35 mouse cellular contexts compared by ENCODE assay signal in genomic region chr3:27319650-27320049, GRCm38 (mm10). TPM values are rescaled to one million over a fixed set of nuclear protein-coding genes. Genes with fewer than 3 reads are reported as not detected.
DNase-seq lines count a peak whose midpoint lies in the region; ATAC-seq and TF ChIP-seq lines count a peak whose summit lies in the region.
"Had no signal": no experiment of that assay in that cellular context is flagged by ENCODE, and none has a peak within 500 bp of the region (broad histone marks: within the 10 kb centered on the region; RNA-seq: fewer than 3 reads in every experiment).

No protein-coding gene starts in this region.

- peak; percentile 56 for DNase-seq in kidney, adult 11 months
- DNase-seq in liver, adult 2 months (ENCODE audit: extremely low read depth, low read depth, low spot score): peak; percentile 75
- no peak for DNase-seq in liver, embryonic 11.5 days (ENCODE audit: low spot score)
- DNase-seq: adrenal gland, postnatal 10 days; cerebellum, adult 11-12 months; cerebellum, adult 9-11 months; embryo, embryonic 11 days; heart, postnatal 36 days; layer of hippocampus, postnatal 36 days; left cerebral cortex, postnatal 4 days; lung, embryonic 14.5 days; lung, postnatal 4 days; right cerebral cortex, postnatal 14 days had no signal

- no peaks in the 10 kb centered on the region; the same call in 1 of the 2 replicates for H3K79me2 ChIP-seq in liver, adult 2 months (ENCODE audit: control insufficient read depth, insufficient read depth, low read length)

- TF ChIP-seq CTCF in liver, adult 2 months (IDR thresholded peaks at IDR 0.05; ENCODE audit: low read depth, low read length): no peak
- TF ChIP-seq CTCF in small intestine, adult 2 months (IDR thresholded peaks at IDR 0.05; ENCODE audit: extremely low read depth, insufficient read length, insufficient replicate concordance, low read depth, low read length): no peak

- H3K4me1 ChIP-seq in kidney, embryonic 16.5 days (ENCODE audit: insufficient read depth, low read length): 0 out of 2 replicates have a peak, but pooled peaks cover 7% of the 10 kb centered on the region
- peaks cover 2% of the 10 kb centered on the region for H3K4me1 ChIP-seq in liver, adult 2 months (ENCODE audit: control insufficient read depth, insufficient read depth, low read length)
- no peaks in the 10 kb centered on the region for H3K4me1 ChIP-seq in liver, embryonic 11.5 days (replicated peaks; ENCODE audit: control insufficient read depth, insufficient read depth, low read length)
- peaks cover 5% of the 10 kb centered on the region; the same call in 1 of the 2 replicates for H3K4me1 ChIP-seq in intestine, embryonic 16.5 days (ENCODE audit: control insufficient read depth, insufficient read depth, low read length)
- peaks cover 25% of the 10 kb centered on the region for H3K4me1 ChIP-seq in small intestine, adult 2 months (ENCODE audit: control insufficient read depth, insufficient read depth, insufficient read length, low read length)
- H3K4me1 ChIP-seq: forebrain, embryonic 10.5 days; heart, embryonic 10.5 days; hindbrain, embryonic 12.5 days; midbrain, embryonic 13.5 days had no signal

- no peak overlapping the region for H3K4me3 ChIP-seq in kidney, embryonic 16.5 days (ENCODE audit: low read length)
- H3K4me3 ChIP-seq in liver, adult 2 months (ENCODE audit: insufficient read depth, low read depth, low read length): no peak overlapping the region
- H3K4me3 ChIP-seq in liver, embryonic 11.5 days (ENCODE audit: low read depth, low read length): no peak overlapping the region
- no peak overlapping the region for H3K4me3 ChIP-seq in intestine, embryonic 16.5 days (ENCODE audit: low read length)
- no peak overlapping the region; the same call in 1 of the 2 replicates for H3K4me3 ChIP-seq in small intestine, adult 2 months (ENCODE audit: low read depth, low read length)
- H3K4me3 ChIP-seq: embryonic facial prominence, embryonic 13.5 days; forebrain, embryonic 10.5 days; heart, embryonic 10.5 days; hindbrain, embryonic 12.5 days; megakaryocyte, embryonic 14.5 days; midbrain, embryonic 13.5 days; stomach, embryonic 15.5 days had no signal

- WGBS in kidney, embryonic 16.5 days: no CpG with 5 or more reads among the region's 1 CpGs
- 78% methylated on average over 1 of the region's 1 CpGs for WGBS in liver, adult 2 months
- WGBS in liver, embryonic 11.5 days: no CpG with 5 or more reads among the region's 1 CpGs
- WGBS in intestine, embryonic 16.5 days: no CpG with 5 or more reads among the region's 1 CpGs
- WGBS in small intestine, adult 2 months: 15% methylated on average over 1 of the region's 1 CpGs

- TF ChIP-seq POLR2A in liver, adult 2 months (IDR thresholded peaks at IDR 0.05; ENCODE audit: extremely low read depth, insufficient read depth, low read length): no peak
- no peak for TF ChIP-seq POLR2A in small intestine, adult 2 months (IDR thresholded peaks at IDR 0.05; ENCODE audit: low read depth, low read length)

- H3K27me3 ChIP-seq in kidney, embryonic 16.5 days (ENCODE audit: insufficient read depth, low read length): no peaks in the 10 kb centered on the region
- no peaks in the 10 kb centered on the region for H3K27me3 ChIP-seq in liver, adult 2 months (ENCODE audit: control insufficient read depth, insufficient read depth, low read length)
- H3K27me3 ChIP-seq in liver, embryonic 11.5 days (replicated peaks; ENCODE audit: control insufficient read depth, insufficient read depth, low read length): no peaks in the 10 kb centered on the region
- H3K27me3 ChIP-seq in intestine, embryonic 16.5 days (replicated peaks; ENCODE audit: control insufficient read depth, insufficient read depth, low read length): no peaks in the 10 kb centered on the region
- H3K27me3 ChIP-seq in small intestine, adult 2 months (ENCODE audit: control insufficient read depth, insufficient read depth, low read length): no peaks in the 10 kb centered on the region
- H3K27me3 ChIP-seq: embryonic facial prominence, embryonic 13.5 days; hindbrain, embryonic 12.5 days; megakaryocyte, embryonic 14.5 days; midbrain, embryonic 13.5 days; Patski; stomach, embryonic 15.5 days had no signal

- no peak overlapping the region for H3K4me2 ChIP-seq in kidney, embryonic 16.5 days (replicated peaks; ENCODE audit: low read depth, low read length)
- no peak overlapping the region for H3K4me2 ChIP-seq in liver, embryonic 11.5 days
- H3K4me2 ChIP-seq in intestine, embryonic 16.5 days (ENCODE audit: low read depth, low read length): no peak overlapping the region
- H3K4me2 ChIP-seq: embryonic facial prominence, embryonic 13.5 days; hindbrain, embryonic 12.5 days; lung, embryonic 14.5 days; midbrain, embryonic 13.5 days; stomach, embryonic 15.5 days had no signal

- H3K9ac ChIP-seq in kidney, embryonic 16.5 days (replicated peaks; ENCODE audit: low read length): no peak overlapping the region
- no peak overlapping the region for H3K9ac ChIP-seq in liver, adult 2 months (ENCODE audit: low read depth, low read length)
- no peak overlapping the region for H3K9ac ChIP-seq in liver, embryonic 11.5 days (ENCODE audit: low read depth, low read length)
- no peak overlapping the region for H3K9ac ChIP-seq in intestine, embryonic 16.5 days (ENCODE audit: low read depth, low read length)
- H3K9ac ChIP-seq: embryonic facial prominence, embryonic 13.5 days; hindbrain, embryonic 12.5 days; liver, embryonic 14.5 days; lung, embryonic 14.5 days; midbrain, embryonic 13.5 days; stomach, embryonic 15.5 days had no signal

- ATAC-seq in kidney, embryonic 16.5 days (ENCODE audit: low FRiP score, low TSS enrichment): no peak
- ATAC-seq in liver, embryonic 11.5 days (replicated peaks; ENCODE audit: low FRiP score): no peak
- peak; percentile 79 for ATAC-seq in intestine, embryonic 16.5 days
- no peak for ATAC-seq in inflammation-experienced regulatory T-cells, adult 6 months
- ATAC-seq: forebrain, embryonic 16.5 days; hindbrain, postnatal 0 days; midbrain, embryonic 13.5 days; Patski had no signal

- H3K27ac ChIP-seq in kidney, embryonic 16.5 days (ENCODE audit: low read length): no peak overlapping the region
- peak overlapping the region; percentile 76; the same call in 1 of the 2 replicates for H3K27ac ChIP-seq in liver, adult 2 months (replicated peaks; ENCODE audit: insufficient read depth, low read depth, low read length)
- H3K27ac ChIP-seq in liver, embryonic 11.5 days (ENCODE audit: low read depth, low read length): no peak overlapping the region
- peak overlapping the region; percentile 65 for H3K27ac ChIP-seq in intestine, embryonic 16.5 days (ENCODE audit: low read length)
- H3K27ac ChIP-seq in small intestine, adult 2 months (ENCODE audit: insufficient read depth, low read depth, low read length): peak overlapping the region; percentile 95
- H3K27ac ChIP-seq: embryonic facial prominence, embryonic 13.5 days; forebrain, embryonic 10.5 days; heart, embryonic 10.5 days; hindbrain, embryonic 12.5 days; hindbrain, postnatal 0 days; liver, embryonic 14.5 days; midbrain, embryonic 13.5 days; stomach, embryonic 15.5 days had no signal

- H3K36me3 ChIP-seq in kidney, embryonic 16.5 days (ENCODE audit: insufficient read depth, low read length): no peaks in the 10 kb centered on the region
- no peaks in the 10 kb centered on the region for H3K36me3 ChIP-seq in liver, adult 2 months (ENCODE audit: control insufficient read depth, insufficient read depth, low read length)
- H3K36me3 ChIP-seq in liver, embryonic 11.5 days (ENCODE audit: control insufficient read depth, insufficient read depth, low read length): no peaks in the 10 kb centered on the region
- H3K36me3 ChIP-seq in intestine, embryonic 16.5 days (ENCODE audit: control insufficient read depth, insufficient read depth, low read length): no peaks in the 10 kb centered on the region
- H3K36me3 ChIP-seq in small intestine, adult 2 months (ENCODE audit: control insufficient read depth, insufficient read depth, low read length): peaks cover 9% of the 10 kb centered on the region
- H3K36me3 ChIP-seq: embryonic facial prominence, embryonic 13.5 days; forebrain, embryonic 10.5 days; heart, embryonic 10.5 days; hindbrain, embryonic 12.5 days; midbrain, embryonic 13.5 days; stomach, embryonic 15.5 days had no signal

- no peaks in the 10 kb centered on the region for H3K9me3 ChIP-seq in kidney, embryonic 16.5 days (ENCODE audit: low read length)
- H3K9me3 ChIP-seq in liver, embryonic 11.5 days (ENCODE audit: control insufficient read depth, low read length): no peaks in the 10 kb centered on the region
- H3K9me3 ChIP-seq in intestine, embryonic 16.5 days (ENCODE audit: control insufficient read depth, low read length): no peaks in the 10 kb centered on the region
- H3K9me3 ChIP-seq: embryonic facial prominence, embryonic 13.5 days; forebrain, embryonic 10.5 days; heart, embryonic 10.5 days; hindbrain, embryonic 12.5 days; megakaryocyte, embryonic 14.5 days; midbrain, embryonic 13.5 days; stomach, embryonic 15.5 days had no signal

RNA-seq across cellular contexts. Expression of gene Tnfsf10, which starts 2.8 kb away (rescaled TPM):
- 0.81 and 0.95 TPM in 2 replicates for polyA plus RNA-seq in kidney, embryonic 16.5 days (2015; fragmentation: Nextera tagmentation; extraction: Ambion mirVana)
- total RNA-seq in liver, adult 2 months (2014; rRNA removed): 3.9 and 5.0 TPM in 2 replicates
- 1.1 and 2.2 TPM in 2 replicates for polyA plus RNA-seq in liver, adult 2 months (2012; rRNA removed)
- 0.03 and 0.05 TPM in 2 replicates for polyA plus RNA-seq in liver, embryonic 11.5 days (2014; fragmentation: Nextera tagmentation; extraction: Ambion mirVana)
- polyA plus RNA-seq in intestine, embryonic 16.5 days (2015; fragmentation: Nextera tagmentation; extraction: Ambion mirVana): 0.76 and 1.1 TPM in 2 replicates
- 3.5 and 10.0 TPM in 2 replicates for polyA plus RNA-seq in small intestine, adult 2 months (2012; rRNA removed)
- 10 to 100 TPM; 17.7 to 30.1 (median 22.4) TPM for polyA plus RNA-seq in inflammation-experienced regulatory T-cells, adult 6 months (2017; shearing (Covaris generic))
- polyA plus RNA-seq: forebrain, embryonic 10.5 days; heart, embryonic 10.5 days; hindbrain, embryonic 12.5 days had no signal

RNA-seq across cellular contexts. Expression of gene Ghsr, which starts 51.5 kb away (rescaled TPM):
- not detected in 2 replicates for polyA plus RNA-seq in kidney, embryonic 16.5 days (2015; fragmentation: Nextera tagmentation; extraction: Ambion mirVana)
- total RNA-seq in liver, adult 2 months (2014; rRNA removed): not detected in 2 replicates
- polyA plus RNA-seq in liver, adult 2 months (2012; rRNA removed): not detected in 2 replicates
- polyA plus RNA-seq in liver, embryonic 11.5 days (2014; fragmentation: Nextera tagmentation; extraction: Ambion mirVana): not detected in 2 replicates
- polyA plus RNA-seq in intestine, embryonic 16.5 days (2015; fragmentation: Nextera tagmentation; extraction: Ambion mirVana): not detected in 2 replicates
- polyA plus RNA-seq in small intestine, adult 2 months (2012; rRNA removed): 0.03 TPM in 1 of 2 replicates, not detected in the other
- polyA plus RNA-seq in inflammation-experienced regulatory T-cells, adult 6 months (2017; shearing (Covaris generic)): not detected
- total RNA-seq: adrenal gland, postnatal 10 days; gastrocnemius, adult 8-10 months; heart, postnatal 36 days; MEL; monocyte, adult 5-6 weeks had no signal
- polyA plus RNA-seq: embryonic facial prominence, embryonic 13.5 days; forebrain, embryonic 10.5 days; gonadal fat pad, adult 2 months; heart, embryonic 10.5 days; heart, embryonic 16.5 days; large intestine, adult 2 months; limb, embryonic 14.5 days; liver, embryonic 14.5 days; lung, embryonic 14.5 days; Patski had no signal

Comparison
In these comparisons a context has a peak if more than half of its experiments do, and no peak if none do; other contexts are left out.
1. H3K27ac ChIP-seq: peak in liver, adult 2 months (single experiment), intestine, embryonic 16.5 days (single experiment) and small intestine, adult 2 months (single experiment); none in kidney, embryonic 16.5 days (single experiment) and liver, embryonic 11.5 days (single experiment).